Mouse (Mus musculus) intestine, postnatal 0 days (tissue): ENCODE measurements around the gene Fkbp6. TPM values are rescaled to one million over a fixed set of nuclear protein-coding genes. Genes with fewer than 3 reads are reported as not detected.

Experiments used
- ATAC-seq: fragments of 200-750 bp; cut with Nextera tagmentation; 2 replicates; pipeline ENCODE4 v1.8.0; 2017; ENCODE audit warnings: mild to moderate bottlenecking, moderate TSS enrichment, moderate library complexity
- H3K27ac ChIP-seq: fragments of 300-500 bp; sonication (generic); 2 replicates; pipeline ENCODE4 v1.5.1; 2014; ENCODE audit warnings: mild to moderate bottlenecking, low read depth, low read length, moderate library complexity
- H3K27me3 ChIP-seq: fragments of 300-500 bp; sonication (generic); replicated peaks from 2 replicates; pipeline ENCODE4 v1.6.1; 2014; ENCODE audit warnings: low read length, mixed read lengths; ENCODE audit not compliant: control insufficient read depth, insufficient read depth
- H3K36me3 ChIP-seq: fragments of 300-500 bp; sonication (generic); 2 replicates; pipeline ENCODE4 v1.6.1; 2014; ENCODE audit warnings: mild to moderate bottlenecking, moderate library complexity; ENCODE audit not compliant: control insufficient read depth, insufficient read depth
- H3K4me1 ChIP-seq: fragments of 300-500 bp; sonication (generic); replicated peaks from 2 replicates; pipeline ENCODE4 v1.6.1; 2014; ENCODE audit warnings: antibody characterized with exemption, low read length, mixed read lengths; ENCODE audit not compliant: control insufficient read depth, insufficient read depth
- H3K4me2 ChIP-seq: fragments of 300-500 bp; sonication (generic); replicated peaks from 2 replicates; pipeline ENCODE4 v1.6.1; 2014; ENCODE audit warnings: low read depth, mild to moderate bottlenecking, moderate library complexity
- H3K4me3 ChIP-seq: fragments of 300-500 bp; sonication (generic); 2 replicates; pipeline ENCODE4 v1.5.1; 2014; ENCODE audit warnings: low read depth, low read length
- H3K9ac ChIP-seq: fragments of 300-500 bp; sonication (generic); 2 replicates; pipeline ENCODE4 v1.6.1; 2014; ENCODE audit warnings: mild to moderate bottlenecking, low read depth, low read length
- H3K9me3 ChIP-seq: fragments of 300-500 bp; sonication (generic); 2 replicates; pipeline ENCODE4 v1.6.1; 2016; ENCODE audit warnings: mixed run types; ENCODE audit not compliant: control insufficient read depth
- CTCF ChIP-seq: sonication (generic); IDR thresholded peaks from 2 replicates; pipeline ENCODE4 v1.5.1; 2016; ENCODE audit warnings: low read depth, mild to moderate bottlenecking, control low read depth, antibody characterized with exemption, moderate library complexity
- WGBS: fragments of 180-500 bp; shearing (Covaris S2); extraction: QIAGEN DNeasy Blood & Tissue Kit; methylation state at CpG from one replicate; pipeline ENCODE4 v1.1.7; 2014; 5-methylcytosine and 5-hydroxymethylcytosine counted together
- polyA plus RNA-seq: library from polyadenylated mRNA; unstranded; fragments of >200 nt; fragmentation: Nextera tagmentation; extraction: Ambion mirVana; gene quantifications from 2 replicates; pipeline ENCODE4 v1.2.1, GENCODE M21; 2015

Fkbp6 gene
- polyA plus RNA-seq, 1 experiment from 2014 or later = 0.12 TPM

DNA sequence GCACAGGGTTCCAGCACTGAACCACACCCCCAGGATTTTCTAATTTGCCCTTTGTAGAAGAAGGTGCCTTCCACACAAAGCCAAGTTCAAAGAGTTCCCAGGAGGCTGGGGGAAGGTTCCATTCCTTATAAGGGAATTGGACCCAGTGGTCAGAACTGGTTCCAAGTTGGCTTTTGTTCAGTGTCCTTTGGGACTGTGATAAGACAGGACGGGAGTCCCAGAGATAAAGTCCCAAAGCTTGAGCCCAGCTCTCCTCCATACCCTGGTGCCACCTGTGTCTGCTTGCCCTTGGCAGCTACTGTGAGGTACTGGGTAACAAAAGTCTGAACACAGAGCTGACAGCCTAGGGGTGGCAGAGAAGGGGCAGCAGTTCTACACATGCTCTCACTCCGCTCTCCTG, 9.9 kb upstream of the Fkbp6 start:
- H3K27me3 ChIP-seq = no peaks in the 10 kb centered on the region
- H3K27ac ChIP-seq = no peak overlapping the region
- H3K36me3 ChIP-seq = no peaks in the 10 kb centered on the region
- no peak for TF ChIP-seq CTCF
- H3K4me1 ChIP-seq = no peaks in the 10 kb centered on the region
- H3K9ac ChIP-seq = no peak overlapping the region
- ATAC-seq = no peak
- no peaks in the 10 kb centered on the region for H3K9me3 ChIP-seq
- H3K4me2 ChIP-seq = no peak overlapping the region
- 75% methylated on average over 2 of the region's 2 CpGs for WGBS
- H3K4me3 ChIP-seq = no peak overlapping the region

DNA sequence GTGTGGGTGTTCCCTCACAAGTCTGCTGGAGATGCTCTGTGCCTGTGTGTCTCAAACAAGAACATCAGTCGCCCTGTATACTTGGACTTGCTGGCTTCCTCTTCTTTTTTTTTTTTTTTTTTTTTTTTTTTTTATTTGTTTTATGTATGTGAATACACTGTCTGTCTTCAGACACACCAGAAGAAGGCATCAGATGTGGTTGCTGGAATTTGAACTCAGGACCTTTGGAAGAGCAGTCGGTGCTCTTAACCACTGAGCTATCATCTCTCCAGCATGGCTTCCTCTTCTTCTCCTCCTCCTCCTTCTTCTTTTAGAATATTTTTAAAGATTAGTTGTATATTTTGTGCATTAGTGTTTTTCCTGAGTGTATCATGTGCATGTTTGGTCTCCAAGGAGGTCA, 7.7 kb upstream of the Fkbp6 start:
- no peak overlapping the region for H3K27ac ChIP-seq
- H3K4me2 ChIP-seq = no peak overlapping the region
- H3K9me3 ChIP-seq = no peaks in the 10 kb centered on the region
- WGBS = 82% methylated on average over 2 of the region's 2 CpGs
- H3K9ac ChIP-seq = no peak overlapping the region
- no peaks in the 10 kb centered on the region for H3K27me3 ChIP-seq
- ATAC-seq = no peak
- no peaks in the 10 kb centered on the region for H3K36me3 ChIP-seq
- no peak for TF ChIP-seq CTCF
- H3K4me3 ChIP-seq = no peak overlapping the region
- H3K4me1 ChIP-seq = no peaks in the 10 kb centered on the region

DNA sequence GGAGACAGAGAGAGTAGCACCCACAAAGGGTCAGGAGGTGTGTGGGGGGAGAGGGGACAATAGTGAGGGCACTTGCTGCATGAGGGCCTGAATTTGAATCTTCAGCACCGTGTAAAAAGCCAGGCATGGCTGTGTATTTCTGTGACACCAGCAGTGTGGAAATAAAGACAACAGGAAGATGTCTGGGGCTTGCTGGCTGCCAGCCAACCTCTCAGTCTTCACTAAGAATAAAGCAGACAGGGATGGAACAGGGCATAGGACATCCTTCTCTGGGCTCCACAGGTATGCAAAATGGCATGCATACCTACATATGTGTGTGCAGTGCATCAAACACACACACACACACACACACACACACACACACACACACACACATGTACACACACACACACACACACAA, 6.2 kb upstream of the Fkbp6 start:
- Histone ChIP-seq H3K4me1 (no peaks in the 10 kb centered on the region), H3K9ac (no peak overlapping the region), H3K4me3 (no peak overlapping the region), H3K27ac (no peak overlapping the region), H3K4me2 (no peak overlapping the region), H3K36me3 (no peaks in the 10 kb centered on the region), H3K27me3 (no peaks in the 10 kb centered on the region), H3K9me3 (no peaks in the 10 kb centered on the region)
- no peak for ATAC-seq
- TF ChIP-seq CTCF = no peak
- whole genome bisulfite sequencing = 60% methylated on average over 1 of the region's 1 CpGs

GRCm38 (mm10) chr5:135353564-135353963, 3.7 kb upstream of the Fkbp6 start:
- Histone ChIP-seq H3K36me3 (no peaks in the 10 kb centered on the region), H3K4me2 (no peak overlapping the region), H3K27ac (no peak overlapping the region), H3K27me3 (no peaks in the 10 kb centered on the region), H3K4me1 (no peaks in the 10 kb centered on the region), H3K9me3 (no peaks in the 10 kb centered on the region), H3K9ac (no peak overlapping the region), H3K4me3 (no peak overlapping the region)
- no peak for ATAC-seq
- 19% methylated on average over 20 of the region's 20 CpGs for WGBS
- peak; percentile 67 for TF ChIP-seq CTCF

GRCm38 (mm10) chr5:135352995-135353394, 3.2 kb upstream of the Fkbp6 start, which contains the start of gene Trim50:
TSS of gene Trim50 (plus strand) at chr5:135353295.
- 57% methylated on average over 9 of the region's 9 CpGs for WGBS
- H3K27me3 ChIP-seq = no peaks in the 10 kb centered on the region
- H3K36me3 ChIP-seq = no peaks in the 10 kb centered on the region
- TF ChIP-seq CTCF = no peak
- no peak within 1 kb of the TSS for H3K4me2 ChIP-seq
- H3K9ac ChIP-seq = no peak within 1 kb of the TSS
- H3K9me3 ChIP-seq = no peaks in the 10 kb centered on the region
- H3K27ac ChIP-seq = no peak within 1 kb of the TSS
- ATAC-seq = no peak
- no peak within 1 kb of the TSS for H3K4me3 ChIP-seq
- H3K4me1 ChIP-seq = no peaks in the 10 kb centered on the region

DNA sequence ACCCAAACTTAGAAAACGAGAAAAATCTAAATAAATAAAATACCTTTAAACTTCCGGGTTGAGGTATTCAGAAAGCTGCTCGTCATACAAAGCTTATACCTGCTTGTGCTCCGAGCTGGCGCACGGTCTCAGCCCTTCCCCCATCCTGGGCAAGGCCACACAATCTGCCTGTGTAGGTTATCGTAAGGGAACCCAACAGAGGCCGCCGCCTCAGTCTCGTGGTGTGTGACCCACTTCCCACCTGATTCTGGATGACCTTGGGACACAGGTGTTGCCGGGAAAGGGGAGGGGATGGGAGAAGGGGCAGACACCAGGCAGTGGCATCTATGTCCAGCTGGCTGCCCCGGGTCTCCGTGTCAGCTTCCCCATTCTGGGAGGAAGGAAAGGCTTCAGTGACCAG, 1.8 kb upstream of the Fkbp6 start:
- H3K36me3 ChIP-seq = no peaks in the 10 kb centered on the region
- no peak overlapping the region for H3K27ac ChIP-seq
- H3K4me2 ChIP-seq = no peak overlapping the region
- WGBS = 68% methylated on average over 13 of the region's 13 CpGs
- no peaks in the 10 kb centered on the region for H3K27me3 ChIP-seq
- no peak overlapping the region for H3K9ac ChIP-seq
- H3K4me3 ChIP-seq = no peak overlapping the region
- ATAC-seq = no peak
- TF ChIP-seq CTCF = no peak
- H3K9me3 ChIP-seq = no peaks in the 10 kb centered on the region
- no peaks in the 10 kb centered on the region for H3K4me1 ChIP-seq

- TF ChIP-seq CTCF = no peak
- 64% methylated on average over 4 of the region's 4 CpGs for WGBS
- Histone ChIP-seq H3K4me3 (no peak overlapping the region), H3K36me3 (no peaks in the 10 kb centered on the region), H3K4me2 (no peak overlapping the region), H3K27ac (no peak overlapping the region), H3K27me3 (no peaks in the 10 kb centered on the region), H3K9me3 (no peaks in the 10 kb centered on the region), H3K9ac (no peak overlapping the region), H3K4me1 (no peaks in the 10 kb centered on the region)
- ATAC-seq = no peak
Measured at GRCm38 (mm10) chr5:135347511-135348011, 2.3 kb downstream of the Fkbp6 start.
